Mouse (Mus musculus): ENCODE results near the gene Notch3.

DNA sequence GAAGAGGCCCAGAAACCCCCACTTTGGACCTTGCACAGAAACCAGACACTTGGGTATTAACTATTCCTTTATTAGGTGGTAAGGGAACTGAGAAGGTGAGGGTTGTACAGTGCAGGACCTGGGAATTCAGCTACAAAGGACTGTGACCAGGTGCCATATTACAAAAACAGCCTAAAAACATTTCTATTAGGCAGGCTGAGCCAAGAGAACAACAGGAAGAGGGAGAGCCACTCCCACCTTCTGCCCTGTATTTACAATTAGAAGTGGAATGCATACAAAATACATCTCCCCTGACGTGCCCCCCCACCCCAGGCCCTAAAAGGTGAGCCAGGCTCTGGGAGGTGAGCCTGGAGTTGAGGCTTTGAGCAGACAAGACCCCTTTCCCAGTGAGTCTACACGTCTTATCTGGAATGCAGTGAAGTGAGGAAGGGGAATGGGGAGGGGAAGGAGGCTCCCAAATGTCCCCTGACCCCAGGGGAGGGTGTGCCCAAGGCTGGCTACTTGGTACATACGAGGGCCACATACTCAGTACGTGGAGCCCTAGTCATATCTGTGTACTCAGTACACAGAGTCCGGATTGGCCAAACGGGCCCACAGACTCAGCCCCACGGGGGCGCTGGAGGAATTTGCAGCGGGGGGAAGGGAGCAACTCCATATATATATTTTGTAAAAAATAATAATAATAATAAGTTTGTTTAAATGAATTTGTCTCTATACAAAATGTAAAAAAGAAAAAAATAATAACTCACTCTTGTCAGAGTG lies 45.7 kb downstream of the Notch3 start:
- TF ChIP-seq CHD2 (IDR thresholded peaks at IDR 0.05; ENCODE audit: low read depth, low read length) (no peak), ZC3H11A (IDR thresholded peaks at IDR 0.05; ENCODE audit: borderline replicate concordance, low read depth, low read length) (no peak), HCFC1 (IDR thresholded peaks at IDR 0.05; ENCODE audit: borderline replicate concordance, insufficient read depth, low read length) (no peak), MAFK (IDR thresholded peaks at IDR 0.05; ENCODE audit: insufficient read depth, low read depth, low read length) (no peak), ZNF384 (IDR thresholded peaks at IDR 0.05; ENCODE audit: low read depth, low read length) (no peak)

All from ES-E14 (cell line).